Mouse (Mus musculus): ENCODE measurements at regions not wholly inside any gene's neighbourhood (a gene's known extent, or its start where the extent isn't known, plus 50 kb on each side); places are given as distances from the start of the nearest gene placed in this dataset.

DNA sequence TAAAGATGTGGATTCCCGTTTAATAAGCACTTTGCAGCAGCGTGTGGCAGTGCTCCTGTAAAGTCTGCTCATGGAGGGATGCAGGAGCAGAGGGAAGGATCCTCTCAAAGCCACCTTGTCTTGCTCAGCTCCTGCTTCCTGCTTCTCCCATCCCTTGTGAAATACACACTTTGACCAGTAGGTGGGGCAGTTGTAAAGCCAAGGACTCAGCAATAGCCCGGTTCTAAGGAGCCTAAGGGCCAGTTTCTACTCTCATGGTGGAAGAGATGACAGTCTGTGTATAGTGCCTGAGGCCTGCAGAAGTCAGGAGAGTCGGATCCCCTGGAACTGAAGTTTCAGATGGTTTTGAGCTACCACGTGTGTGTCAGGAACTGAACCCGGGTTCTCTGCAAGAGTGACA is 272.0 kb downstream of the Drd1 start:
- DNase-seq = peak; percentile 76

DNA sequence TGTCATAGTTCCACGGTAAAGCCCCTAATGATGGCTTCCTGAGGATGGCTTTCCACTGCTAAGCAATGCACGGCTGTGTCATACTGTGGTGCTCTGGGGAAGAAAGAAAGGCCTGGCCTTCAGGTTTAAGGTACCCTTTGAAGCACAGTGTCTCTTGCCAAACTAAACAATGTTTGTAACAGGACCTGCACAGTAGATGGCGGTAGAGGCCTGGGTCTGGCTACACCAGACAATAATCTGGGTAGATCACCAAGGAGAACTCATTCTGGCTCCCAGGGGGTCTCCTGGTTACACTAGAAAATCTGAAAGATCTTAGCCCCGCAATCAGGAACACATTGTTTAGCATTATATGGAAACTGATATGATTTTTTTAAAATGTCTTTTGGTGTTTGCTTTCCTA is 276.4 kb downstream of the Drd1 start:
- DNase-seq = peak; percentile 16

DNA sequence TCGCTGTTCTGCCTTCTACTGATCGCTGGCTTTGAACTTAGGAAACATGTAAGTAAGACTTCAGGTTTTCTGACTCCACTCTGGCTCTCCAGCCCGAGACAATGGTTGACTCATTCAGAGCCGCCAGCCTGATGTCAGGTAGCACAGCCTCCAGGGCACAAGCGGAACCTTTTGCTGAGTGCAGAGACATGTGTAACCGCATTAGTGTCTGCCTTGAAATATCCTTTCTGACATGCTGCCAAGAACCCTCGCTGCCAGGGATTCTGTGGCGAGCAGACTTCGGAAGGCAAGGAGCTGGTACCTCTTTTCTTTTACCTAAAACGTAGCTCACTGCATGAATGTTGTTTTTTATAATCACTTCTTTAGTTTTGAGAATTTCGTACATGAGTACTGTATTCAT is 279.1 kb downstream of the Drd1 start:
- DNase-seq = no peak

DNA sequence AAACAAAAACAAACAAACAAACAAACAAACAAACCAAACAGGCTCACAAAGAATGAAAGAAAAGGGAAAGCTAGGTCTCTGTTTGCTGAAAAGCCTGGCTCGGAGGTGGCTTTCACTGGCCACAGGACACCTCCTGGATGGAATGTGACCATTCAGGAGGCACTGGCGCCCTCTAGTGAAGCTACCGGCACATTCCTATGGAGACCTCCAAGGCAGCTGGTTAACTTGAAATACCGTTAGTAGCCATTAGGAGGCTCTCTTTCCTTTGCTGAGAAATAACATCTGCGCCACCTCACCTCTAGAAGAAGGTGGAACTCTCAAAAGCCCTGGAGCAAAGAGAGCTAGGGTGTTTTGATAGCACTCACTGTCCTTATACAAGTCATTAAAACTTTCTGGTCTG is 279.8 kb downstream of the Drd1 start:
- DNase-seq = peak; percentile 53

- peak; percentile 56 for DNase-seq
Measured at GRCm38 (mm10) chr13:53764613-53765243, 290.8 kb downstream of the Drd1 start.

DNA sequence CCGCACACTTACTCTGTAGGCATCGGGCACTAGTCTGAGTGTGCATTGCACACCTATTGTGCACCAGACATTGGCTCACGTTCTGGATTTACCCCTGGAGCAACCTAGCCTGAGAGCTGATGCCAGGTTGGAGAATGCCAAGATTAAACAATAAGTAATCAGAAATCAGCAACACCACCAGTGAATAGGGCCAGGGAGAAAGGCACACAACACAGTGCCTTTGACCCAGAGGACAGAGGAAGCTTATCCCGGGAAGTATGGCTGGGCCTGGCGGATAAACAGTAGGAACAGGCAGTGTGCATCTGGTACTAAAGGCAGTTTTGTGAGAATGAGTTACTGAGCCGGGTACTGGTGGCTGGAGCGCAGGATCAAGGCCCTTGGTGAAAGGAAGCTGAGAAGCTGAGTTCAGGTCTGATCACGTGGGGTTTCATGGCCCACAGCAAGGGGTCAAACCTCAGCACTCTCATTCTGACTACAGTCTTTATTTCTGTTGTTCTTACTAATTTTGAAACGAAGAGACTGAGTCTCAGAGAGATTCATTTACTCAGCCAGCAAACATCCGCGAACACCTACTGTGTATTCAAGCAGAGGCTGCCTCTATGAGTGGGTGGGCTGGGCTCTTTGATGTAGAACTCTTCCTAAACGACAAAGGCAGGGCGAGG is 284.8 kb upstream of the Msx2 start:
- DNase-seq = no peak

DNA sequence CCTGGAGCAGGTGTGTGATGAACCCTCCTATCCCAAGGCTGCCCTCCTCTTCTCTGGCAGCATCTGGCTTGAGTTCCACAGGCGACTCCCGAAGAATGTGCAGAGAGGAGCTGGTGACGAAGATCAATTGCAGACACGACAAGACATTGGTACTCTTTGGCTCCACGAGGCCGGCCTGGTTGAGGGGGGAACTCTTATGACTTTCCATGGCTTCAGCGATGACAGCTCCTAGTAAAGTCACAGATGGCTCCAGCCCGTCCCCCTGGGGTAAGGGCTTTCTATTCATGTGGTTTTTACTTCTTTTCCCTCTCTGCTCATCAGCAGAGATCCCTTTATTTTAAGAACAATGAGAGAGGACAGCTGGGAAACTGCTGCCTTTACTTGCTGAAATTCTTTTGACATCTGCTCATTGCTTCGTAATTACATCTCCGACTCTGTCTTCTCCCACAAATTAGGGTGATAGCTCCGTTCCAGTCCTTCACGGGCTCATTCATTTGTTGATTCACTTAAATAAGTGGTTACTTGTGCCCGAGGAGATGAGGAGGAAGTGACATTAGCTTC is 284.2 kb upstream of the Msx2 start:
- DNase-seq = no peak

DNA sequence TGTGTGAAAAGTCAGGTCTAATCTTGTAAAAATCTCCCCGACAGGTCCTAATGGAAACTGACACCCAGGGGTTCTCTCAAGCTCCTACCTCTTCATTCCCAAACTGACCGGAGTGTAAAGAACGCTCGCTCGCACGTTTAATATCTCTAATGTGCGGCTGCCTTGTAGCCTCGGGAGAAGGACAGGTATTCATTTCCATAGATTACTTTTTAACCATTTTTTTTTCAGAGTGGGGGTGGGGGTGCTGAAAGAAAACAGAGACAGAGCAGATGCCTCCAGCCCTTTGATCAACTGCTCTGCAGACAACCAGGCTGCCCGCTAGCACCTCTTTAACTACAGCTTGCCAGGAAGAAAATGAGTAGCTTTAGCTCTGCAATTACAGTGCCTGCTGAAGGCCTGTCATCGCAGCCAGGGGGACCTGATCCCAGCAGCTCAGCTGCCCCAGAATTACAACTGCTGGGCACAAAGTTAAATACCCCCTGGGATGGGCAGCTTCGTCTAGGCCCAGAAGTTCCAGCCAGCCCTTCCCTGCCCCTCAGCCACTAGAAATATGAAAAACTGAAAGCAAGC is 282.3 kb upstream of the Msx2 start:
- DNase-seq = no peak

- DNase-seq = no peak
Measured at GRCm38 (mm10) chr13:53753049-53753448, 280.2 kb upstream of the Msx2 start.

GRCm38 (mm10) chr13:53740981-53741380 is 268.1 kb upstream of the Msx2 start:
- no peak for DNase-seq

- no peak for DNase-seq
Measured at GRCm38 (mm10) chr13:53739127-53739526, 266.3 kb upstream of the Msx2 start.

DNA sequence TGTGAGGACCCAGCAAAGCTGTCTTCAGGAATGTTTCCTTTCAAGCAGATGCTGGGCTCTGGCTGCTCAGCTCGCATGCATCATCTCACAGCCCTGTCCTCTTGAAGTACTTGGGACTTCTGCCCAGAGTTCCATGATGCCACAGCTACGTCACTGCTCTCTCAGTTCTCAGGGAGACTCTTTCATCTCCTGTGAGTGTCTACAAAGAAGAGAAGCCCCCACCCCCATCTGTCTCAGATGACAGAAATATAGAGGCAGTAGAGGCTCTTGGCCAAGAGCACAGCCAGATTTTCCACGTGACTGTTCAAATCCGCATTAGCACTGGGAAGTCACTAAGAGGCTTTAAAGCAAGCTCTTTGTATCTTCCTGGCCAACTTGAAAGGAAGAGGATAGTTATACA is 262.1 kb upstream of the Msx2 start:
- DNase-seq = peak; percentile 6

DNA sequence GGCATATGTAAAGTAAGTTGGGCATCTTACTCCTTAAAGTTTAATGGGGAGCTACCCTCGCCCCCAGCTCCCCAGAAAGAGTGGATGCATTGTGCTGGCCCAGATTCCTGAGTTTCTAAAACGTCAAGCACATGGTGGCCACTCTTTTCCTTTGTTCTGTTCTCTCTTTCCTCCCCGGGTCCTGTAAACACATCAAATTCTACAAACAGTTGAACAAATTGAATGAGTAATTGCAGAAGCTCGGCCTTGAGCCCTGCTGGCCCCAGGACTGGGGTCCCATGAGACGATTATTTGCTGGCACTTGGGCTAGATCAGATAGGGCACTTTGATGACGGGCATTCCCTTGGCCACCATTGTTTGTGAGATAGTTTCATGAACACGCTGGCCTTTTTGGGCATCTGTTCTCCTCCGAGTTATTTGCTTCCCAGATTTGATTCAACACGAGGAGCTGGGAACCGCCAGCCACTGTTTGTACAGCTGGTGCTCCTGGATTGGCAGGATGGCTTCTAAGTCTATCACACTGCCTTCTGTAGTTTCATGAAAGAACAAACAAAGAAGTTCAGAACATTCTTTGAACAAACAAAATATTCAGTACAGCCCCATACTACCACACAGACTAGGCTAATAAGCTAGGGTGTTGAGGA is 257.5 kb upstream of the Msx2 start:
- DNase-seq = no peak

- DNase-seq = no peak
Measured at GRCm38 (mm10) chr13:53729848-53730247, 257.0 kb upstream of the Msx2 start.

GRCm38 (mm10) chr13:53726031-53726430 is 253.2 kb upstream of the Msx2 start:
- no peak for DNase-seq

- DNase-seq = no peak
Measured at GRCm38 (mm10) chr13:53722881-53723280, 250.0 kb upstream of the Msx2 start.

DNA sequence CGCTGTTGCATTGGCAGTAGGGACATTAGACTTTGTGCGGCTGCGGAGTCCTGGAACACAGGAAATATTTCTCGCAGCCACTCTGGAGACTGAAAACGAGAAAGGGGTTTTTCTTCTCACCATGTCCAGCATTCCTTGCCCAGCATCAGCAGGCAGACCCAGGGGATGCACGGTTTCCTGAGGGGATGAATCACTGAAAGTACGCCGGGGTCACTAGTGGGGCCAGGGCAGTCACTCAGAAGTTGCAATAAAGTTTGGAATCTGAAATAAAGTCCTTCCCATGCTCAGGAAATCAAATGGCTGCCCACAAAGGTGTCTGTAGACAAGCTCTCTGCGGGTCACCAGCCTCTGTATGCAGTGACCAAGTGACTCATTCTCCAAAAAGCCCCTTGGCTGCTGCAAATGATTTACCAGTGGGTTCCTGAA is 248.2 kb upstream of the Msx2 start:
- no peak for DNase-seq

GRCm38 (mm10) chr13:53717582-53717981 is 244.7 kb upstream of the Msx2 start:
- DNase-seq = no peak

GRCm38 (mm10) chr13:53717086-53717485 is 244.2 kb upstream of the Msx2 start:
- DNase-seq = no peak

DNA sequence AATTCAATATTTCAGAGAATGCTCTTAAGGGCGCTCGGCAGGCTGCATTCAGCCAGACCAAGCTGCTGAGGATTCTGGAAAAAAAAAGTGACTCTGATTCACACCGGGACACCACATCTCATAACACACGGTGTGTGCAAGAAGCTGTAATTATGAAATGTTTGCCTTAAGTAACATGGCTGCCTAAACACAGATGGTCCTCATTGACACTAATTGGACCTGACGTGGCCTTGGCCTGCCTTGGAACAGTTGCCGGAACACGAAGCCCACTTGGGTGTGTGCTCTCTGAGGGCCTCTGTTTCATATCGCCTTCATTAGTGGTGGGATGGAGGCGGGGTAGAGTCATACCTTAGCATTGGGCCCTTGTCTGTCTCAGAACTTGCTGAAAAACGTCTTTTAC is 236.2 kb upstream of the Msx2 start:
- no peak for DNase-seq

DNA sequence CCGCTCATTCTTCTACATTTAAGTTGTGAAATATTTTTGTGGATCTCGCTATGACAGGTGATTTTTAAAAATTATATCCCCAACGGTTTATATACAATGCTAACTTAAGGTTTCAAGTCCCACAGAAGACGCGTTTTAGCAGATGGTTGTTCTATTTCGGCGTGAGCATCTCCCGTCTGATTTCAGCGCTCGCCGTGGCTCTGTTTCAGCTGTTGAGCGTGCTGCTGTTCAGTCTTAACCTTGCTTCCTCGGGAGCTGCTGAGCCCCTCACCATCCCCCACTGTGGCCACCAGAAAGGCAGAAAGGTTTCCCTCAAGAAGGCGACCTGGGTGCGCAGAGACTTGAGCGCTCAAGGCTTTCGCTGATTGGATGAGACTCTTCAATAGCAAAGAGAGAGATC is 234.7 kb upstream of the Msx2 start:
- no peak for DNase-seq

GRCm38 (mm10) chr13:53704104-53704503 is 231.2 kb upstream of the Msx2 start:
- no peak for DNase-seq

DNA sequence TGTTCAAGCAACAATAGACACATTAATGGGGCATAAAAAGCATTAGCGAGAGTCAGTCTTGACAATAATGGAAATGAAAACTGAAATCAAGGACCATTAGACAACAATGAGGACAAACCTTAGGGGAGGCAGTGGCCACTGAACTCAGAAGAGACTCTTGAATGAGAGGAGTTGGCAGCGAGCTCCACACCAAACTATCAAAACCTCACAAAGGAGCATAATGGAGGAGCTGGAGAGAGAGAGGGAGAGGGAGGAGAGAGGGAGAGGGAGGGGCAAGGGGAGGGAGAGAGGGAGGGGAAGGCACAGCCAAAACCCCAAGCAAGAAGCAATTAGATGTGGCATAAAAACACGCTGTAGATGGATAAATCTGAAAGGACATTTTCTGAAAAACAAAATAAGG is 227.4 kb upstream of the Msx2 start:
- DNase-seq = no peak

DNA sequence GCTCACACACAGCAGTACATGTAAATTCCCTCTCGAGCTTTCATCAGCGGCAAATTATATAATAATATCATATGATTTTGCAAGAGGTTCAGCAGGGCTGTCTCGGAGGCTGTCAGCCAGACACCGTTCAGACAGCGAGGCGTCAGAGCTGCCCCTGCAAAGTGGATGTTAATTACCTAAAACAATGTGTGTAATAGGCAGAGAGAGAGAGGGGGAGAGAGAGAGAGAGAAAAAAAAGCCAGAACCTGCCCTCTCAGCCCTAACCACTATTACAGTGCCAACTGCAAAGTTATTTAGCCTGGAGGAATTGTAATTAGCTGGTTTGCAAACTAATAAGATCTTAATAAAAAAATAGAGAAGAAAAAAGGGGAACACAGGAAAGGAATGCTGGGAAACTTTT is 225.1 kb upstream of the Msx2 start:
- no peak for DNase-seq
